Mouse (Mus musculus) layer of hippocampus, postnatal 25 days (tissue): ENCODE data around the gene Gpr37l1. TPM values are rescaled to one million over a fixed set of nuclear protein-coding genes. Genes with fewer than 3 reads are reported as not detected.
A peak's percentile ranks its signal among the peaks of the same experiment; 100 is the strongest.

Source experiments
- DNase-seq, 2 experiments: peaks; one replicate each; pipeline ENCODE4 v3.0.0; 2022; ENCODE audit warnings: mixed read lengths in 2 of 2, low spot score in 1 of 2; ENCODE audit errors: extremely low spot score in 1 of 2
- total RNA-seq, 2 experiments: library from RNA; stranded (reverse); gene quantifications; 2 replicates each; pipeline ENCODE4 v1.2.3; 2021

Gene Gpr37l1
- total RNA-seq, 2 experiments from 2014 or later = 226 to 229 TPM

DNA sequence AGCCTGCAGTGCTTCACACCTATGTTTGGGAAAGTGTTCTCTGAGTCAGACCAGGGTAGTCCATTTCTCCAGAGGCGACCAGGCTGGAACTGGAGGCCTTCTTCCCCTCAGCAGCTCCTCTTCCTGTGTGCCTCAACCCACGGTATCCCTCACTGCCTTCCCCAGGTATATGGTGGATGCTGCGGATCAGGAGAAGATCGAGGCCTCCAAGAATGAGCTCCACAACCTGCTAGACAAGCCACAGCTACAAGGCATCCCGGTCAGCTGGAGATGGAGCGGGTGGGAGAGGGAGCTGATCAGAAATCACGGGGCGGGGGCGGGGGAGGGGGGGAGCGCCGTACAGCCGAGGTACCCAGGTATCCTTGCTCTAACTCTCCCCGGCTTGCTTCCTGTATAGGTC, 13.5 kb downstream of the Gpr37l1 start:
- DNase-seq = no peak

DNA sequence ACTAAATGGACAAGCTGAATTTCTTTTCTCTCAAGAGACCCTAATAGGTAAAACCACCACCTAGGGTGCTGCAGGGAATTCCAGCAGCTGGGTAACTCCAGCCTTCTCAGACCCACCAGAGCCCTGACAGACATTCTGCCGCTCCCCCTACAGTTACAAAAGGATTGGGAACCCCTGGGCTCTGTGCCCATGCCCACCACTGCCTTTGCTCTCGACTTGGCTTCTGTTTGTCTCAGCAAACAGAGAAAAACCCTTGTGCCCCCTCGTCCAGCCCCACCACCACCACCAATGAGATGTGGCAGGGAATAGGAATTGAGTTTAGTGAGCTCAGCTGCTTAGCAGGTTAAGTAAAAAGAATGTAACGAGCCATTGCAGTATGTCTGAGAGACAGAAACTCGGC, 18.5 kb downstream of the Gpr37l1 start:
- DNase-seq = no peak

GRCm38 (mm10) chr1:135148476-135148875, 19.0 kb downstream of the Gpr37l1 start:
- no peak for DNase-seq

DNA sequence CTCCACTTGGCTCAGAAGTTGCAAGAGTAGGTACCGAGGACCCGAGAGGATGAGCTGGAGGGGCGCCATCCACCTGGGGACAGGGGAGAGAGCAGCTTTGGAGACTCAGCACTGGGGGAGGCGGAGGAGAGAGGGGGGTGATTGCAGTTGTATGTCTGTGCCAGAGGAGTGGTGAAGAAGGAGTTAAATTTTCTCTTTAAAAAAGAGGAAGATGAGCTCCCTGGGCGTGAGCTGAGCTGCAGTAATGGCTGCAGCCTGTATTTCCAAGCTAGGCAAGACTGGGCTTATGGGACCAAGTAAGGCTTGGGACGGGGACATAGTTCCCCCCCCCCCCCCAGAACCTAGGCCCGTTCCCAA, 19.8 kb downstream of the Gpr37l1 start:
- DNase-seq = no peak

DNA sequence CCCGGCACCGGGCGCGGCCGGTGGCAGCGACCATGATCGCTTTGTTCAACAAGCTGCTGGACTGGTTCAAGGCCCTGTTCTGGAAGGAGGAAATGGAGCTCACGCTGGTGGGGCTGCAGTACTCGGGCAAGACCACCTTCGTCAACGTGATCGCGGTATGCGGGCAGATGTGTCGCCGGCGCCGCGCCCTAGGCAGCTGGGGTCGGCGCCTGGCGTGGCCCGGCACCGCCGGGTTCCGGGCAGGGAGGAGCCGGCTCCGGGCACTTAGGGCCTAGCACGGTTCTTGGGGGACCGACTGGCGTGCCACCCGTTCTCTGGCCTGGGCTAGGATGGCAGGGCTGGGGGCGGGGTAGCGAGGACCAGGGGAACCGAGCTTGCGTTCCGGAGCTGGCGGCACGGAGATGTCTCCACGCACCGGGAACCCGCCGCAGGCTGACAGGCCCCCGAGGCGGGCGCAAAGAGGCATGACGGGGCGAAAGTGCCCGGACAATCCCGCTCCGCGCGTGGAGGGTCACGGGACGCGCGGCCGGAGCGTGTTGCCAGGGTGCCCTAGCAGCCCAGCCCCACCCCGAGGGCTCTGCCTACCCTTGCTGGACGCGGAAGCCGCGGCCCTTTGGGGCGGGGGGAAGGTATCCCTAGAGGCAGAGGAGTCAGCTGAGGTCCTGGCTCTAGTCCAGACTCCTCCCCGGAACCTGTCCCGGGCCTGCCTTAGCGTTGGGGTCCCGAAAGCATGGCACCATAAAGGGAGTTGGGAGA, 20.4 kb downstream of the Gpr37l1 start:
- DNase-seq = peak; percentile 64 to 76

DNA sequence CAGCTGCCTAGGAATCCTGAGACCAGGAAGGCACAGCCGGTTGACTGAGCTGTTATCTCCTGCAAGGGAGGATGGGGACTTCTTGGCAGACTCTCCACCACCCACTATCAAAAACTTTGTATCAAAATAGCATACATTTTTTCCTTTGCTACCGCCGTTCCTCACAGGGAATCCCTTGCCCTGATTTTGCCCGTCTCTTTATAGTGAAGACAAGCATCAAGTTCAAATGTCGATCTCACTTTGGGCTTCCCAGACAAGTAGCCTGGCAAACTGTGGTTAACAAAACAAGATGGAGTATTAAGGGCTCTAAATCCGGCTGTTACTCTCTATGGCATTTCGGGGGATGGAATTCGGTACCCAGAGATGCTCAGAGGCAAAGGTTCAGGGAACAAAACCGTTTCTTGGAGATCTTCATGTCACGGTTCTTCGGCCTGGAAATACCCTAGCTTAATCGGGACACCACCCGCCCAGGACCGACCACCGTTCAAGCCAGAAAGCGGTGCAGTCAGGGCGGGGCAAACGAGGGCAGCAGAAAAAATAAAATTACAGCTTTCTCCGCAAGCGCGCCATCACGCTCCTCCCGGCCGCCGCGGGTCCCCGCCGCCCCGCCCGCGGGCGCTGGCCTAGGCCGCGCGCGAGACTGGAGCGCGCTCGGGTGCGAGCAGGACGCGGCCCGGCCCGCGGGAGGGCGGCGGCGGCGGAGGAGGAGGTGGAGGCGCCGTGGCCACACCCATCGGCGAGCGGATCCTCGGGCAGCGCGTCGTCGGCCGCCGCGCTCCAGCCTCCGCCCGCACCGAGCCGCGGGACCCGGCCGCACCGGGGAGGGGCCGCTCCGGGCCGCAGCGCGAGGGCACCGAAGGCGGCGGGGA, 21.2 kb downstream of the Gpr37l1 start, which contains the start of gene Arl8a:
Gene Arl8a, plus strand, starts transcription at position 748 of the 869 bp plus-strand sequence.
- peak; percentile 69 to 75 for DNase-seq

DNA sequence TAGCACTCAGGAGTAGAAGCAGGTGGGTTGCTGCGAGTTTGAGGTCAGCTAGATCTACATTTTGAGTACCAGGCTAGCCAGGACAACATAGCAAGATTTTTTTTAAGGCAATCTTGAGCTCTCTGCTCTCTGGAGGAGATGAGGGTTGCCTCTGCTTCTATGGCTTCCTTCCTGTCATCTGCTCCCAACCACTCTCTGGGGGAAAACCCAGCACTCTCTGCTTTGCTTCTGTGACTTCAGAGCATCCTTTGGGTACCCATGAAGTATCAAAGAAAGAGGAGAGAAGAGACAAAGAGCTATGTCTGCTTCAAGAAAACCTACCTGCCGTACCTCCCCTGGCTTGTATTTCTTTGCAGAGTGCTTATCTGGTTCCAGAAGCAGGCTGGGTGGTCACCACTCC, 23.5 kb downstream of the Gpr37l1 start:
- no peak for DNase-seq

DNA sequence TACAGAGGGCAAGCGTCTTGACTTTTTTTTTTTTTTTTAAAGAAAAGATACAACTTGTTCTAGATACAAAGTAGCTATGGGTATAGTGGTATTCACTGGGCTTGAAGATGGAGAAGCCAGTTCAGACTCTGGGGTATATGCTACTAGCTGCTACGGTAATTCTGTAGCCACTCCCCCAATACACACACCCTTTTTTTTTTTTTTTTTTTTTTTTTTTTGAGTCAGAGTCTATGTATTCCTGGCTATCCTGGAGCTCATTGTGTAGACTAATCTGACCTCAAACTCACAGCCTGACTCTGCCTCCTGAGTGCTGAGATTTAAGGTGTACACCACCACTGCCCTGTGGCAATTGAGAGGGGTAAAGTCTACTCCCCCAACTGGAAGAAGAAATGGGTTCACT, 25.0 kb downstream of the Gpr37l1 start:
- DNase-seq = no peak

DNA sequence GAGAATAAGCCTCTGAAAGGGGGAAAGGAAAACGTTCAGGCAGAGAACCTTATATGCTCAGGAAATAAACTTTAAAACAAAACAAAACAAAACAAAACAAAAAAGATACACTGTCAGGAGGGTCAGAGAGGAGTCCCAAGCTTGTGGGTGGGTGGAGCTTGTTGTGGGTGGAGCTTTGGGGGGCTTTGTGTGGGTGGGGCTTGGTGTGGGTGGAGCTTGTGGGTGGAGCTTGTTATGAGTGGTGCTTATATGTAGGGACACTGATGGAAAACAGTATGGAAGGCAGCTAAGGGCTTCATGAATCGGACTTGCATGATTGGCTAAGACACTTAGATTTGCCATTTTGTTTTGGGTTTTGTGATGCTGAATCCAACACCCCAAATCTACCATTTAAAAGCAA, 27.6 kb downstream of the Gpr37l1 start:
- no peak for DNase-seq

DNA sequence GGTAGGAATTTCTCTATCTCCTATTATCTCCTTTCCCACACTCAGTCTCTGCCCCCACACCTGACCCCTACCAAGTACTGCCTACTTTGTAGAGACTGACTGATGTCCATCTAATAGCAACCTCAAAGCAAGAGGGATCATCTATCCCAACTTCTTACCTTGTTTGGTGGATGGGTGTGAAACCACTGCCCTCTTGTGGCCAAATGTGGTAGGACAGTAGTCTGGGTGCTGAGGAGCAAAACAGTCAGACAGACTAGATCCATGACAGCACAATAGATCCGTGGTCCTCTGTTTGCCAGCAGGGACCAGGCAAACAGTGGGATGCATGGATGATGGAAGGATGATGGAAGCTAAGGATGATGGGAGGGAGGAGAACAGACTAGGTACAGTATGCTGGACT, 31.0 kb downstream of the Gpr37l1 start:
- DNase-seq = peak in 1 of 2 experiments; percentile 84

DNA sequence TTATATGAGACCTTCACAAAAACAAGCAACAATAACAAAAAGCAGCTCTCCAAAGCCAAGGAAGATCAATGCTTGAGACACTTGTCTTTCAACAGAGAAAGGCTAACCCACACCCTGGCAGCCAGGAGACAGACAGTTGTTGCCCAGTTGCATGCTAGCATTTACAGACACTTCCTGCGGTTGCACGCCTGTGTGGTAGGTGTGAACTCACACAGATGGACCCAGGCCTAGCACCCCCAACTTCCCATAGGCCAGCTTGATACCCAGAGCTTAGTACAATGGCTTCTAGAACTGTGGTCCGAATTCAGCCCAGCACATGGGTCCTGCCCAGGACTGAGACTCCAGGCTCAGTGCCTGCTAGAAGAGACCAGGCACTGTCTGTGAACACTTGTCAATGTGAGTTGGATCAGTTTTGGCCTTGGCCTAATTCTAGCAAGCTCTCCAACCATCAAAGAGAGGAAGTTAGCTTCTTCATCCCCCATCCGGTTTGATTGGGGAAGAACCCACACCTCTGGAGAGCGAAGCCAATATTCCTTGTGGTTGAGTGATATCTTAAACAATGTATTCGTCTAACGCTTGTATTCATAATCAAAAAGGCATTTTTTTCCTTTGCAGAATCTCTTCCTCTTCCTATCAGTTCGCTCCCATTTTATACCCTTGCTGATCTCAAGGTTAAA, 32.2 kb downstream of the Gpr37l1 start:
- DNase-seq = no peak

GRCm38 (mm10) chr1:135133678-135134435, 33.6 kb downstream of the Gpr37l1 start:
- DNase-seq = no peak

- DNase-seq = no peak
Measured at GRCm38 (mm10) chr1:135132893-135133369, 34.5 kb downstream of the Gpr37l1 start.

DNA sequence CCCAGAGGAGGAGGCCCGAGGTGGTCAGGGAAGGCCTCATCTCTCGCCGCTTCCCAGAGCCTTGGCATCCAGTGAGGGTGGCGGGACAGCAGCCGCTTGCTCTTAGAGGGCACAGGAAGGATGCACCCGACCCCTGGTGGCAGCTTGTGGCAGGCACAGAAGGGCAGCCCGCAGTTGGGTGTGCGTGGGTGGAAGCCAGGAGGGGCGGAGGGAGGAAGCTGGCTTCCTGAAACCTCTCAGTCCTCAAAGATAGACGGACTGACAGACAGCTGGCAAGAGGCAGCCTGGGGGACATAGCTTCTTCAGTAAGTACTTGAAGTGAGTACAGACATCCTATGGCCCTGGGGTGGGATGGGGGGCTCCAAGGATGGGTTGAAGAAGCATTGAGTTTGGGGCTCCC, 35.0 kb downstream of the Gpr37l1 start, which contains the start of gene Ptpn7:
Gene Ptpn7, plus strand, starts transcription at position 228 of the 400 bp plus-strand sequence.
- peak in 1 of 2 experiments; percentile 44 for DNase-seq

DNA sequence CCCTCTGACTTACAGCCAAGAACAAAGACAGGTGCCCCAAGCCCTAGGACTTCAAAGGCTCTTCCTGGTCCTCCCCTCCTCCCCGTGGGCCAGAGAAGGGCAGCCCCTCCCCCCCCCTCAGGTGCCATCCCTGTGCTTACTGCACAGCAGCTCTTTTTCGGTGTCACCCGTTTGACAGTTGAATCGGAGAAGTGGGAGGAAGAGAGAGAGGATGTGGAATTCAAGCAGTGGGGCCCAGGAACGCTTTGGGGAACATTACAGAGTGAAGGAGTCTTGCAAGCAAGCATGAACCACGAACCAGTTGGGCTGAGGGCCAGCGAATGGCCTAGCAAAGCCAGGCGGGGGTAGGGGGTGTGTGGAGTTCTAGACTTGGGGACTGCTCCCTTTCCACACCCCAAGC, 35.9 kb downstream of the Gpr37l1 start:
- DNase-seq = no peak

DNA sequence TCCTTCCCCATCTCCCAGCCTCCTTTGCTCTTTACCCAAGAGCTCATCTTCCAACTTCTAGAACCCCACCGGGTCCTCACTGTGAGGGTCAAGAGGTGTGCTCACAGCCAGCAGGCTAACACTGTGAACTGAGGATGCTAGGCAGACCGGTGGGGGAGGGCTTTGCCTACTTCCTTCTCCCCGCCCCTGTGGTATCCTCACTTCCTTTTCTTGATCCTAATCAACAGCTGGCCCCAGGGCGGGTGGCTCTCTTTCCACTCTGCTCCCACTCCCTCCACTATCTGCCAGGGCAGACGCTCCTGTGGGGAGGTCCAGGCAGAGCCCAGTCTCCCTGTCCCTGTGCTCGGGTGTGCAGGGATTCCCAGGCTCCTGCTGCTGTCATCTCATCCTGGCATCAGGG, 36.4 kb downstream of the Gpr37l1 start:
- no peak for DNase-seq

DNA sequence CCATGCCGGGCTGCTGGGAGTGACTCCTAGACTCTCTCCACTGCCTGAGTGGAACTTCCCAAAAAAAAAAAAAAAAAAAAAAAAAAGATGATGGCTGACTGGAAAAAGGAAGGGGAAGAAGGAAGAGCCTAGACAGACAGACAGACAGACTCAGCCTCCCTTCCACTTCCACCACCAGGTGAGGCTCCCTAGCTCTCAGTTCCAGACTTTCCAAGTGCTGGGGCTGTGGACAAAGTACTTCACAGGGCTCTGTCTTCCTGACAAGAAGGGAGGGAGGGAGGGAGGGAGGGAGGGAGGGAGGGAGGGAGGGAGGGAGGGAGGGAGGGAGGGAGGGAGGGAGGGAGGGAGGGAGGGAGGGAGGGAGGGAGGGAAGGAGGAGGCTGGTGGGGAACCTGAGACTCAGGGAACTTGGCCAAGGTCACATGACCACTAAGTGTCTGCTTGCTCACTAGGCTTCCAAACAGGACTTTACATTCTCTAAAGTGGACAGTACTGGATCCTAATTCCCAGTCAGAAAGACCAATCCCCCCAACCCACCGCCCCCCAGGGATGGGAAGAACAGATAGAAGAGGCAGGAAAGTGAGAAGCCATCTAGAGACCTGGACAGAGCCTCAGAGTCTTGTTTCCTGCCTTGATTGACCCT, 37.0 kb downstream of the Gpr37l1 start:
- DNase-seq = no peak

DNA sequence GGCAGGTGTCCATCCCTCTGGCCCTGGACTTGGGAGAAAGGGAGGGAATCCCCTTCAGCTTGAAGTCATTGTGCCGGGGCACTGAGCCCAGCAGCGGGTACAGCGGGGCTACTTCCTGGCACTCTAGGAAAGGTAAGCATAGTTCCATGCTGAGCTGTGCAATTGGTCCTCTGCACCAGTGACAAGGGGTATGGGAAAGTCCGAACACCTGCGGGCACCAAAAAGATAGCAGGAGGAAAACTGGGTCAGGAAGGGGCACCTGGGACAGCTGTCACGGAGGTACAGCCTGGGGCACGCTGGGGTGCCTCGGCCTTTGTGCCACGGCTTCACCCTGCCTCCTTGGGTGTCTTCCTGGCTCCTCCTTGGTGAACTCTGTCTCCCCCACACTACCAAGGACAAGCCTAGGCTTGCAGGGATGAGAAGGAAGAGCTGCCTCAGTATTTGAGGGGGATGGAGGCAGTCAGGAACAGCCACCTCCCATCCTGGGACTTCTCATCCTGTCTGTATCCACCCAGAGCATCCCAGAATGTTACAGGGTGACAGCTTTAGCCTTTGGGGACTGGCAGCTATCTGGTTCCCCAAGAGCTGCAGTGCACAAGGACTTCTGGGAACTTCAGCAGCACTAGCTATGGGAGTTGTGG, 37.8 kb downstream of the Gpr37l1 start:
- DNase-seq = no peak

DNA sequence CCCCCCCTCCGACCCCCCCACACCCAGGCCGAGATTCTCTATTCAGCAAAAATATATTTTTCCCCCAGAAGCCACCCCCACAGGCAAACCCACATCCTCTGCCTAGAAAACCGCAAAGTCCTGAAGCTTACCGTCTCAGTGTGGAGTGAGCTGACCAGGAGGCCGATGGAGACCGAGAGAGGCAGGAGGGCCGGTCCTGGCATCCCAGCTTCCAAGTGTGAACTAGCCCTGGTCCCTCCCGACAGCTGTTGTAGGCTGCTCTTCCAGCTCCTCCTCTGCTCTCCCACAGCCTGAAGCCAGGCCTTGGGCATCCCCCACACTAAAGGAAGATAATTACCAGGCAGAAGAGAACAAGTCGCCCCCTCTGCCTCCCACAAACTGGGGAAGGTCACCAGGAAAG, 38.5 kb downstream of the Gpr37l1 start:
- no peak for DNase-seq
